Mouse (Mus musculus) limb, embryonic 14.5 days (tissue): ENCODE results near the gene Macrod2. TPM values are rescaled to one million over a fixed set of nuclear protein-coding genes. Genes with fewer than 3 reads are reported as not detected.

ENCODE experiments used
- ATAC-seq: fragments of 200-750 bp; cut with Nextera tagmentation; 2 replicates; pipeline ENCODE4 v1.8.0; 2017; ENCODE audit warnings: low read depth, moderate number of reproducible peaks, moderate TSS enrichment; ENCODE audit not compliant: low FRiP score
- DNase-seq: peaks from one replicate; pipeline ENCODE4 v3.0.0-alpha.2; 2015; ENCODE audit warnings: low spot score
- H3K27ac ChIP-seq: fragments of 300-500 bp; sonication (generic); replicated peaks from 2 replicates; pipeline ENCODE4 v1.5.1; 2014; ENCODE audit warnings: low read depth, mild to moderate bottlenecking, low read length, moderate library complexity, mixed read lengths
- H3K27me3 ChIP-seq: fragments of 300-500 bp; sonication (generic); 2 replicates; pipeline ENCODE4 v1.6.1; 2014; ENCODE audit warnings: low read length, mixed read lengths; ENCODE audit not compliant: control insufficient read depth, insufficient read depth
- H3K36me3 ChIP-seq: fragments of 300-500 bp; sonication (generic); 2 replicates; pipeline ENCODE4 v1.6.1; 2014; ENCODE audit warnings: mild to moderate bottlenecking, low read length, moderate library complexity, mixed read lengths; ENCODE audit not compliant: control insufficient read depth, insufficient read depth
- H3K4me1 ChIP-seq: fragments of 300-500 bp; sonication (generic); 2 replicates; pipeline ENCODE4 v1.6.1; 2014; ENCODE audit warnings: antibody characterized with exemption, low read length, mixed read lengths; ENCODE audit not compliant: control insufficient read depth, insufficient read depth
- H3K4me2 ChIP-seq: fragments of 300-500 bp; sonication (generic); replicated peaks from 2 replicates; pipeline ENCODE4 v1.6.1; 2014; ENCODE audit warnings: low read depth, mild to moderate bottlenecking, low read length, moderate library complexity; ENCODE audit not compliant: severe bottlenecking
- H3K4me3 ChIP-seq: fragments of 300-500 bp; sonication (generic); replicated peaks from 2 replicates; pipeline ENCODE4 v1.5.1; 2014; ENCODE audit warnings: low read length
- H3K9ac ChIP-seq: fragments of 300-500 bp; sonication (generic); 2 replicates; pipeline ENCODE4 v1.6.1; 2014; ENCODE audit warnings: mild to moderate bottlenecking, low read depth, low read length, moderate library complexity; ENCODE audit not compliant: severe bottlenecking
- H3K9me3 ChIP-seq: fragments of 300-500 bp; sonication (generic); 2 replicates; pipeline ENCODE4 v1.6.1; 2016; ENCODE audit warnings: low read length; ENCODE audit not compliant: control insufficient read depth
- POLR2A ChIP-seq: fragments of 200-500 bp; IDR thresholded peaks from 2 replicates; pipeline ENCODE4 v1.8.0; 2012; ENCODE audit warnings: inconsistent platforms, mild to moderate bottlenecking, moderate library complexity, borderline replicate concordance; ENCODE audit not compliant: insufficient read depth, insufficient read length; ENCODE audit errors: extremely low read depth
- WGBS: fragments of 180-500 bp; shearing (Covaris S2); extraction: QIAGEN DNeasy Blood & Tissue Kit; methylation state at CpG from one replicate; pipeline ENCODE4 v1.1.7; 2014; 5-methylcytosine and 5-hydroxymethylcytosine counted together
- polyA plus RNA-seq, 2 experiments: library from polyadenylated mRNA; depleted of rRNA in 1 of 2; stranded (reverse) in 1 of 2; unstranded in 1 of 2; fragments of >200 nt; fragmentation: Nextera tagmentation in 1 of 2; extraction: Ambion mirVana in 1 of 2; gene quantifications; 2 replicates each; pipeline versions ENCODE4 v1.2.1 to v1.2.3; 2012 to 2014

Gene Macrod2
- polyA plus RNA-seq, 2 experiments: 8.5 to 24.5 TPM

GRCm38 (mm10) chr2:141286110-141286747 lies 891.1 kb downstream of the Macrod2 start:
- Histone ChIP-seq H3K36me3 (no peaks in the 10 kb centered on the region), H3K4me1 (no peaks in the 10 kb centered on the region), H3K27ac (no peak overlapping the region), H3K4me3 (no peak overlapping the region), H3K9ac (no peak overlapping the region), H3K4me2 (no peak overlapping the region), H3K27me3 (no peaks in the 10 kb centered on the region), H3K9me3 (no peaks in the 10 kb centered on the region)
- 64% methylated on average over 7 of the region's 7 CpGs for WGBS
- DNase-seq (no peak), ATAC-seq (no peak)
- no peak for TF ChIP-seq POLR2A

- H3K9ac ChIP-seq: no peak overlapping the region
- no peaks in the 10 kb centered on the region for H3K36me3 ChIP-seq
- no peak overlapping the region for H3K27ac ChIP-seq
- H3K27me3 ChIP-seq: no peaks in the 10 kb centered on the region
- H3K4me2 ChIP-seq: no peak overlapping the region
- WGBS: 51% methylated on average over 7 of the region's 7 CpGs
- DNase-seq (peak; percentile 29), ATAC-seq (no peak)
- no peaks in the 10 kb centered on the region for H3K9me3 ChIP-seq
- no peak for TF ChIP-seq POLR2A
- H3K4me3 ChIP-seq: no peak overlapping the region
- peaks cover 7% of the 10 kb centered on the region for H3K4me1 ChIP-seq
Observed at GRCm38 (mm10) chr2:141288494-141288893, 893.4 kb downstream of the Macrod2 start.

- TF ChIP-seq POLR2A: no peak
- Histone ChIP-seq H3K9ac (no peak overlapping the region), H3K4me2 (no peak overlapping the region), H3K4me3 (no peak overlapping the region), H3K27me3 (no peaks in the 10 kb centered on the region), H3K27ac (no peak overlapping the region), H3K36me3 (no peaks in the 10 kb centered on the region), H3K9me3 (no peaks in the 10 kb centered on the region), H3K4me1 (peaks cover 8% of the 10 kb centered on the region)
- 57% methylated on average over 2 of the region's 2 CpGs for WGBS
- ATAC-seq (no peak), DNase-seq (no peak)
Observed at GRCm38 (mm10) chr2:141289059-141289713, 894.1 kb downstream of the Macrod2 start.

- peak; percentile 78 for DNase-seq
- Histone ChIP-seq H3K4me3 (no peak overlapping the region), H3K9me3 (no peaks in the 10 kb centered on the region), H3K27ac (0 out of 2 replicates have a peak overlapping the region, but pooled peaks have one; percentile 28), H3K4me1 (peaks cover 8% of the 10 kb centered on the region), H3K27me3 (no peaks in the 10 kb centered on the region), H3K9ac (no peak overlapping the region), H3K4me2 (no peak overlapping the region), H3K36me3 (no peaks in the 10 kb centered on the region)
- peak; percentile 50; the same call in 1 of the 2 replicates for ATAC-seq
- TF ChIP-seq POLR2A: no peak
- WGBS: 9% methylated on average over 3 of the region's 3 CpGs
Observed at GRCm38 (mm10) chr2:141292847-141293246, 897.7 kb downstream of the Macrod2 start.

- no peak overlapping the region for H3K27ac ChIP-seq
- no peaks in the 10 kb centered on the region for H3K9me3 ChIP-seq
- no peak overlapping the region for H3K9ac ChIP-seq
- H3K36me3 ChIP-seq: no peaks in the 10 kb centered on the region
- no peaks in the 10 kb centered on the region for H3K27me3 ChIP-seq
- DNase-seq (no peak), ATAC-seq (no peak)
- no peak overlapping the region for H3K4me3 ChIP-seq
- no peak for TF ChIP-seq POLR2A
- 54% methylated on average over 6 of the region's 6 CpGs for WGBS
- H3K4me1 ChIP-seq: no peaks in the 10 kb centered on the region
- no peak overlapping the region for H3K4me2 ChIP-seq
Observed at GRCm38 (mm10) chr2:141299168-141299567, 904.1 kb downstream of the Macrod2 start.
